Mouse (Mus musculus) lung, postnatal 0 days (tissue): ENCODE results near the gene Kcnk2.

Experiments
- CTCF ChIP-seq: IDR thresholded peaks from 2 replicates; pipeline ENCODE4 v1.5.1; 2016; ENCODE audit warnings: antibody characterized with exemption, mild to moderate bottlenecking
- EP300 ChIP-seq: IDR thresholded peaks from 2 replicates; pipeline ENCODE4 v1.6.1; 2016; ENCODE audit warnings: antibody characterized with exemption, mild to moderate bottlenecking, control low read depth

- no peak for TF ChIP-seq CTCF
- TF ChIP-seq EP300, result no peak
These were observed 173.6 kb downstream of the Kcnk2 start for GRCm38 (mm10) chr1:189228222-189229084.
